Mouse (Mus musculus) spleen, postnatal 4 days (tissue): ENCODE data around the gene Arl6.
A peak's percentile ranks its signal among the peaks of the same experiment; 100 is the strongest.

Experiments
- DNase-seq, 2 experiments: peaks; one replicate each; pipeline ENCODE4 v3.0.0; 2022; ENCODE audit warnings: low spot score in 2 of 2

Gene Arl6

DNA sequence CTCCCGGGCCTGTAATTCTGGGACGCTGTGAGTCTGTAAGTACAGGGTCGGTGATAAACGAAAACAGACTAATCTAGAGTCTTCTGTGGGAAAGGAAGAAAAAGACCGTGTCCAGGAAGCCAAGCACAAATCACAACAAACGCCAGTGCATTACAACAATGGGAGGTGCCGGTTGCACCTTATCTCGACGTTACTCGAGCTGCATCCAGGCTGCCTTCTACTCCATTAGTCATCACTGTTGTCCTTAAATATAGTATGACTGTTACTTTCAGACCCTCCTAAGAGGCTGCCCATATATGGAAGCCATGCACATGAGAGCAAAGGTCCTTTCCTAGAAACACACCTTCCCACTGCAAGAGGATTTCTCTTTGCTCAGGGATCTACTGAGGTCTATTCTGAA is 51.4 kb downstream of the Arl6 start:
- peak in 1 of 2 experiments; percentile 20 for DNase-seq

DNA sequence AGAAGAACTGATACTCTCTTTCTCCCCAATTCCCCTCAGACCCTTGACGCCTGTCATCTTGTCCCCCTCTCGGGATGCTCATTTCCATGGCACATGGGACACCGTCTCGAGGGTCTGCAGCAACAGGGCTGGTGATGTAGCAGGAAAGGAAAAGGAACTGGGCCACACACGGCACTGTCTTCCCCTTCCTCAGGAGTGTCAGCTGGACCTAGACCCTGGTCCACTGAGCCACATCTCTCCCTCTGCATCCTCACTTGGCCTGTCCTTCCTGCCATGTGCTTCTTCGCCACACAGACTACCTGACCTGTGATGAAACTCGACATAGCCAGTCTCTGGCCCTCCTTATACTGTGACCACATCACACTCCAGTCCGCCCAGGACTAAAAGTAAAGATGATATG is 52.3 kb downstream of the Arl6 start:
- DNase-seq = peak in 1 of 2 experiments; percentile 51

- DNase-seq = peak in 1 of 2 experiments; percentile 27
These were observed 52.9 kb downstream of the Arl6 start for GRCm38 (mm10) chr16:59586276-59586675.

DNA sequence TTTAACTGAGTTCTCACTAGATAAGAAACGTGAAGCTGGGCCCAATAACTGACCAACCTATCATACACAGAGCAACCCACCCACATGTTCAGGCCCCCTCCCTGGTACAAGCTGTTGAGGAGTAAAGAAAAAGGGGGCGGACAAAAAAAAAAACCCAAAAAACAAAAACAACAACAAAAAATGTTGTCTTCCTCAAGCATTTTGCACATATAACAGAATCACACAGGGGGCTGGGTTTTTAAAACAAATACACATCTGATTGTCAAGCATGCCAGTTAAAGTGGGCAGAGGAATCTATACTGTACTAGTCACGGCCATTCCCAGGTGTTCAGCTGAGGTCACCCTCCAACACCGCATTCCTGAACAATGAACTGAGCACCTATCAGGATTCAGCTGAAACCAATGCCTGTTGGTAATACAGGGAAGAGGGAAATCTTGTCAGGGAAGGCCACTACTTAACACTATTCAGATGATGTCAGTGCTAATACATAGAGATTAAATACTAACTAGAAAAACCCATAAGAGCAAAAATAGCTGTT is 53.4 kb downstream of the Arl6 start:
- DNase-seq = peak in 1 of 2 experiments; percentile 11

GRCm38 (mm10) chr16:59583515-59583914 is 55.7 kb downstream of the Arl6 start:
- no peak for DNase-seq

DNA sequence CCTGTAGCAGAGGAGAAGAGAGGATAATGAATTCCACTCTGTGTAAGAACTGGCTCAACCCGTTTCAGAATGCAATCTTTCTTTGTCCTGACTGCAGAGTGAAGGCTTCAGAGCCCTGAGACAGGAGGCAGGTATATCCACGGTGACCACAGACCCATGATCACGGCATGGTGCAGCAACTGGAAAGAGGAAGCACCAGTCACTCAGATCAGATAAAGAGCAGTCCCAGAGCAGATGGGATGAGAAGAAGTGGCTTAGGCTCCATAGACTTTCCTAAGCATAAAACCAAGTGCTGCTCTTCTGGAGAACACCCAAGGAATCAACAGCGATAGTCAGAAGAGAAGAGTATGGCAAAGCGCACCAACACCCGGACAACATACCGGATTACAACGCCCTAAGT is 60.0 kb downstream of the Arl6 start:
- DNase-seq = no peak

DNA sequence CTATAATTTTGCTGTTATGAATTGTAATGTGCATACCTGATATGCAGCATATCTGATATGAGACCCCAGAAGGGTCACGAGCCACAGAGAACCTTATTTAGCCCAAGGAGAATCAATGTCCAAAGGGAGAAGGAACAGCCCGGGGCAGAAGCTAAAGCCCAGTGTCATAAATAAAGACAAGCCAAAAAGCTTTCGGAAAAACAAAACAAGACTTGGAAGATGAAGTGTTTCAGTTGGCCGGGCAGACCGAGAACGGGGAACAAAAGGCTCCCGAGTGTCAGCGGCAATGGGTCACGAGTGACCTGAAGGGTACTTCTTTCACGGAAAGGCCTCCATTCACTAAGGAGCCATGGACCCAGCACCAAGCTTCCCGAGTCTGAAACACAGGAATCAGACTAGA is 65.2 kb downstream of the Arl6 start:
- DNase-seq = no peak

DNA sequence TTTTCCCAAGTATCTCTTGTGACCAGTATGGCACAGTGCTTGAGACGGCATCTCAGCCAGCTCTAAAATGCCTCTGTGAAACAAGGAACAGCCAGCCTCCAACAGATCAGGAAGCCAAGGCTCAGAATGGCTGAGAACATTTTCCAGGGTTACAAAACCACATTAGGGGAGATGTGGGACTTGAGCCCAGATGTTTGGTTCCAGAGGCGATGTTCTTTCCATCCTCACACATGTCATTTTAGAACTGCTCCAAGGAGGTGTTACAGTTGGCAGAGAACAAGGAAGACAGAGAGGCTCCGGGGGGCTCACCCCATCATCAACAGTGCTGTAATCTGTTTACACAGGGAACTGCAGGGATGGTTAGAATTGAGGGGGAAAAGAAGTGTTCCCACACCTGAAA is 66.5 kb downstream of the Arl6 start:
- DNase-seq = no peak

GRCm38 (mm10) chr16:59570807-59571206 is 68.4 kb downstream of the Arl6 start:
- no peak for DNase-seq

GRCm38 (mm10) chr16:59569837-59570236 is 69.4 kb downstream of the Arl6 start:
- DNase-seq = no peak

DNA sequence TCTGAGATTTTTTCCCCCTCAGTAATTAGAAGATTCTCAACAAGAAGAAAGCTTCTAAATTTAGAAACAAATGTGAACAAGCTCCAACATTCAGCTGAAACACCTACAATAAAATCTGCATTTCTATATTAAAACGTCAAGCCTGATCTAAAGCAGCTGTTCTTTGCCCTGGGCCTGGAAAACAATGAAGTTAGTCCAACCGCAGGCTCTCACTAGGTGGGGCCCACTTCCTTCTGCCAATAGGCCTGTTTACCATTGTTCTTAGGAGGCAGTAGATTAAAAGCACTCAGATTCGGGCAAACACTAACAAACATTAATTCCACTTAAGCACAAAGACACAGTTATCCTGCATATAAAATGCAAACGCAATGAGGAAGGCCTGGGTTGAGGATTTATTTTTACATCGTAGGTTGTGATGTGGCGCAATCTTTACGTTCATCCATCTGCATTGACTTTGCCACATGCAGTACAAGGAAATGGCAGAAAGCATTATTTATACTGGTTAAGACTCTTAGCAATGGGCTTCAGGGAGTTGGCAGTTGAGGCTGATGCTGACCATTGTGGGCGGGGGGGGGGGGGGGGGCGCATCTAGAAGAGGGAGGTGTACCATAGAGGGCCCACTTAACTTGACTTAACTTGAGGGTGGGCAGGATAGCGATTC is 71.3 kb downstream of the Arl6 start:
- no peak for DNase-seq

DNA sequence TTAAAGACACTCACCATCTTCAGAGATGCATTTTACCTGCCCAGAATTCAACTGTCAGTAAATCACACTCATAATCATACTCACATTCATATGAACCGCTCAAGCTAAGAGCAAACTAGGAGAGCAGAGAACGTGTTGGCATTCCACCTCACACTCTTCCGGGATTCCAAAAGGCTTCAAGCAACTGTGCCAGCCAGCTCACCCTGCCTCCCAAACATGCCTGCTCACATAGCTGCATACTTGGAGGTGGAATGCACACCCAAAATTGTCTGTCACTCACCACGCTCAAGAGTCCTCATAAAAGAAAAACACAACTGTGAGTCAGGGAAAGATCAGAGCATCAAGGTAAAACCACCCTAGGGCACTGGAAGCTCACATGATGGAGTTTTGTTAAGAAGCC is 72.8 kb downstream of the Arl6 start:
- DNase-seq = no peak

DNA sequence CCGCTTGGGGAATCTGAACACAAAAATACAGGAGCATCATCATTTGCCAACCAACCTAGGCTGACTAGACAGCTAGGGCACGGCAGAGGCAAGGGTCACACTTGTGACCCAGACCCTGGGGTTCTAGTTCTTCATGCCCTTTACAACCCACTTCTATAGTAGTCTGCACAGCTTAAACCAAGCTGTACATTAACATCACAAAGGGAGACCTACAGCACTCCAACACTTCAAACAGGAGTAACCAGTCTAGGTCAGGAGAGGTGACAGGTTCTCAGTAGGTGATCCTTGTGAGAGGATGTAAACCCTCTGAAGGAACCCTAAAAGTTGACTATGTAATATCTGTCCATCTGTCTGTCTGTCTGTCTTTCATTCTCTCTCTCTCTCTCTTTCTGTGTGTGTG is 73.6 kb downstream of the Arl6 start:
- DNase-seq = no peak

- DNase-seq = no peak
These were observed 75.2 kb downstream of the Arl6 start for GRCm38 (mm10) chr16:59564025-59564424.
